Mouse (Mus musculus): ENCODE measurements at regions not wholly inside any gene's neighbourhood (a gene's known extent, or its start where the extent isn't known, plus 50 kb on each side); places are given as distances from the start of the nearest gene placed in this dataset.

- TF ChIP-seq POLR2A (IDR thresholded peaks at IDR 0.05; ENCODE audit: insufficient read length, low read depth) = no peak
- no peak for TF ChIP-seq TCF12 (IDR thresholded peaks at IDR 0.05; ENCODE audit: insufficient read depth, poor library complexity, severe bottlenecking)
- no peak for TF ChIP-seq E2F4 (IDR thresholded peaks at IDR 0.05; ENCODE audit: insufficient read depth)
- TF ChIP-seq USF1 (IDR thresholded peaks at IDR 0.05; ENCODE audit: low read depth) = no peak
- no peak for TF ChIP-seq CEBPB (IDR thresholded peaks at IDR 0.05; ENCODE audit: insufficient read depth, poor library complexity, severe bottlenecking)
- no peak for TF ChIP-seq MAX (IDR thresholded peaks at IDR 0.05; ENCODE audit: low read depth)
- TF ChIP-seq POLR2AphosphoS2 (IDR thresholded peaks at IDR 0.05; ENCODE audit: insufficient read length, low read depth) = no peak
- no peak for TF ChIP-seq MYOD1 (IDR thresholded peaks at IDR 0.05; ENCODE audit: control insufficient read depth in 1 of 3, insufficient read length in 2 of 3, low read depth in 2 of 3)
- no peak for TF ChIP-seq MYOG (IDR thresholded peaks at IDR 0.05; ENCODE audit: control insufficient read depth in 1 of 3, insufficient read depth in 1 of 3, insufficient read length in 2 of 3, low read depth in 2 of 3)
- TF ChIP-seq TCF3 (IDR thresholded peaks at IDR 0.05; ENCODE audit: insufficient read length, low read depth) = no peak
- no peak for TF ChIP-seq REST (IDR thresholded peaks at IDR 0.05; ENCODE audit: insufficient read depth, insufficient read length)
- no peak for TF ChIP-seq SRF (IDR thresholded peaks at IDR 0.05; ENCODE audit: control insufficient read depth, insufficient read length, low read depth)
Measured at GRCm38 (mm10) chr4:8380711-8381338, 142.0 kb upstream of the Car8 start.

Measured in myocyte (in vitro differentiated cells).